Mouse (Mus musculus): ENCODE results near the gene Fam214a. TPM values are rescaled to one million over a fixed set of nuclear protein-coding genes. Genes with fewer than 3 reads are reported as not detected.

Fam214a gene
- polyA plus RNA-seq, 1 experiment from 2014 or later: 35.9 TPM

DNA sequence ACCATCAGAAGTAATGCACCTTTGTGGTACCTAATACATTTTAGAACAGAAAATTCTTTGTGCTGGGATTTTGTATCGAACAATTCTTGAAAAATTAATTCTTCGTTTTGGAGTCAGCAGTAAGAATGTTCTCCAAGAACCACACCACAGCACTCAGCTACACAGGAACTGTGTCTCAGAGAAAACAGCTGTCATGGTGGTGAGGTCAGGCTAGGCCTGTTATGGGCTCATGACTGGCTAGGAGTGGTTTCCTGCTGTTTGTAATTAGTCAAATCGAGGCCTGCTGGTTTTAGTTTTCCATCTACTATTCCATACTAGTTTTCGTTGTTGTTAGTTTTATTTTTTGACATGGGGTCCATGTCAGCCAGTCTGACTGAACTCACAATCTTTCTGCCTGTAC, 67.9 kb downstream of the Fam214a start:
- Histone ChIP-seq H3K27ac (replicated peaks; ENCODE audit: low read depth, low read length) (no peak overlapping the region), H3K4me1 (ENCODE audit: control insufficient read depth, insufficient read depth, low read length) (no peaks in the 10 kb centered on the region), H3K27me3 (ENCODE audit: control insufficient read depth, insufficient read depth, low read length) (no peaks in the 10 kb centered on the region), H3K9ac (replicated peaks; ENCODE audit: low read length) (no peak overlapping the region), H3K4me2 (ENCODE audit: low read length) (no peak overlapping the region), H3K4me3 (replicated peaks; ENCODE audit: low read depth, low read length) (no peak overlapping the region), H3K9me3 (ENCODE audit: control insufficient read depth, low read length) (no peaks in the 10 kb centered on the region), H3K36me3 (ENCODE audit: control insufficient read depth, insufficient read depth, low read length) (peaks cover 68% of the 10 kb centered on the region)
- WGBS: 90% methylated on average over 4 of the region's 4 CpGs
- no peak for DNase-seq
- ATAC-seq (ENCODE audit: low FRiP score, low TSS enrichment): no peak

DNA sequence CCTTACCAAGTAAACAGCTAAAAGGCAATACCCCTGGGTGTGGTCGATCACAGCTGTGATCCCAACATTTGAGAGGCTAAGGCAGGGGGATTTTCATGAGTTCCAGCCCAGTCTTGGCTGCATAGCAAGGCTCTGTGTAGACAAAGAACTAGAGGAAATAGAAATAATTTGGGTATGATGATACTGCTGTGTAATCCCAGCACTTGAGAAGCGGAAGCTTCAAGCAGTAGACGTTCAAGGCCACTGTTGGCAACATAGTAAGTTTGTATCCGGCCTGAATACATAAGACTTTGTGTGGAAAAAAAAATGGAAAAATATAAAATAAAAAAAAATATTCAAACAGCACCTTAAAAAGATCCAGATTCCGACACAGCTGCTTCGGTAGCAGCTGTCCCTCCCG, 69.9 kb downstream of the Fam214a start:
- Histone ChIP-seq H3K4me1 (ENCODE audit: control insufficient read depth, insufficient read depth, low read length) (no peaks in the 10 kb centered on the region), H3K27me3 (ENCODE audit: control insufficient read depth, insufficient read depth, low read length) (no peaks in the 10 kb centered on the region), H3K36me3 (ENCODE audit: control insufficient read depth, insufficient read depth, low read length) (peaks cover 60% of the 10 kb centered on the region), H3K9me3 (ENCODE audit: control insufficient read depth, low read length) (no peaks in the 10 kb centered on the region), H3K9ac (replicated peaks; ENCODE audit: low read length) (no peak overlapping the region), H3K4me3 (replicated peaks; ENCODE audit: low read depth, low read length) (no peak overlapping the region), H3K27ac (replicated peaks; ENCODE audit: low read depth, low read length) (no peak overlapping the region), H3K4me2 (ENCODE audit: low read length) (no peak overlapping the region)
- ATAC-seq (ENCODE audit: low FRiP score, low TSS enrichment) (no peak), DNase-seq (no peak)
- WGBS: 93% methylated on average over 7 of the region's 7 CpGs

DNA sequence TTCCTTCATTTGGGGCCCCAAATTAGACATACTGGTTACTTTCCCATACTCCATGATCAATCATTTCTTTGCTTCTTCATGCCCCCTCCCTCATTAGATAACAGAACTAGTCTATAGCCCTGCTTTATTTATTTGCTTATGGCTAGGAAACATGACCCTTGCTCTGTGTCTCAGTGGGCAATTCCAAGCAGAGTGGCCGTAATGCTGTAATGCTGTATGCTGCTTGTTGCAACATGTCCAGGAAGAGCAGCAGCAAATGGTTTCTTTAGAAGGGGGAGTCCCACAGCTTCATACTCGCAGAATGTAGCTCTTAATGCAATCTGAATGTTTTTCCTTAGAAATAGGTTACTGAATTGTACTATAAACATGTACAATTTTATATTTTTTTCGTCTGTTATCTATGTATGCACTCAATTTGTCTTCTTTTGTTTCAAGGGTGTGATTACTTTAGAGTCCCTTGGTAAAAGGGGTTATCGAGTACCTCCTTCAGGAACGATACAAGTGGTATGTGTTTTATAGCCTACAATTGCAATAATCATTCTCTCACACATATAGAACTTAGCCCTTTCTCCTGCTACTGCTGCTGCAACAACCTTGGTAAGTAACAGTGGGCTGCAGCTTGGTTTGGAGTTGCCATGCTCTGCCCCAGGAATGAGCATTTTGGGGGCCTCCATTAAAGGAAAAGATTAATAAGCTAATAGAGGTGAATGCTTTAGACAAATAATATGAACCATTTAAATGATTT, 70.6 kb downstream of the Fam214a start:
- Histone ChIP-seq H3K4me3 (replicated peaks; ENCODE audit: low read depth, low read length) (no peak overlapping the region), H3K27me3 (ENCODE audit: control insufficient read depth, insufficient read depth, low read length) (no peaks in the 10 kb centered on the region), H3K27ac (replicated peaks; ENCODE audit: low read depth, low read length) (no peak overlapping the region), H3K9ac (replicated peaks; ENCODE audit: low read length) (no peak overlapping the region), H3K4me1 (ENCODE audit: control insufficient read depth, insufficient read depth, low read length) (no peaks in the 10 kb centered on the region), H3K36me3 (ENCODE audit: control insufficient read depth, insufficient read depth, low read length) (peaks cover 56% of the 10 kb centered on the region), H3K4me2 (ENCODE audit: low read length) (no peak overlapping the region), H3K9me3 (ENCODE audit: control insufficient read depth, low read length) (no peaks in the 10 kb centered on the region)
- ATAC-seq (ENCODE audit: low FRiP score, low TSS enrichment) (no peak), DNase-seq (no peak)
- 88% methylated on average over 5 of the region's 5 CpGs for WGBS

DNA sequence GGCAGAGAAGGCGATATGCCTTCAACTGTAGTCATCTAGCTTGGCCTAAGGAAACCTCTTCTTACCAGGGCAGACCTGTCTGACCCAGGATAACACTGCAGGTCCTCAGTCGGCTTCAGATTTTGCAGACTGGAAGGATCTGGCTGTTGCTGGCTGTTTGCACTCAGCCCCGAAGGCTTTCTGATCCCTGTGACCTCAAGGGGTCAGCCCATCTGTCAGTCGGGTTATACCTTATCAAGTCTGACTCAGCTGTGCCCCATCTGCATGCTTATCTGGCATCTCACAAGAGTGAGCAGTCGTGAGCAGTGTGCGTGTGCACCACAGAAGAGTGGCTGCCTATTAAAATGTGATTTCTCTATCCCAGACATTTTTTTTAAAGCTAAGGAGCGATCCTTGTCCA, 71.4 kb downstream of the Fam214a start:
- no peak for DNase-seq

DNA sequence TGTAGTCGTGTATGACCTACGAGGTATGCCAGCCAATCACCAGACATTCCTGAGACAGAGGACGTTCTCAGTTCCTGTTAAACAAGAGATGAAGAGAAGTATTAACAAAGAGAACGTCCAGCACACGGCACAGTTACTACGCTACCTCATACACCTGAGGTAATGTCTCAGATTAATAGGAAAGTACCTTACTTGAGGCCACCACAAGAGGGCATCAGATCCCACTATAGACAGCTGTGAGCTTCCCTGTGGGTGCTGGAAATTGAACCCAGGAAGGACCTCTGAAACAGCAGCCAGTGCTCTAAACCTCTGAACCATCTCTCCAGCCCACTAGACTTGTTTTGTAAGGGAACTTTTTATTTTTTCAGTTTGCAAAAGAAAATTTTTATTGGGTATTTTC, 73.0 kb downstream of the Fam214a start:
- H3K9me3 ChIP-seq (ENCODE audit: control insufficient read depth, low read length): no peaks in the 10 kb centered on the region
- no peaks in the 10 kb centered on the region for H3K4me1 ChIP-seq (ENCODE audit: control insufficient read depth, insufficient read depth, low read length)
- 73% methylated on average over 6 of the region's 6 CpGs for WGBS
- H3K36me3 ChIP-seq (ENCODE audit: control insufficient read depth, insufficient read depth, low read length): peaks cover 48% of the 10 kb centered on the region
- no peaks in the 10 kb centered on the region for H3K27me3 ChIP-seq (ENCODE audit: control insufficient read depth, insufficient read depth, low read length)
- no peak overlapping the region for H3K27ac ChIP-seq (replicated peaks; ENCODE audit: low read depth, low read length)
- H3K9ac ChIP-seq (replicated peaks; ENCODE audit: low read length): no peak overlapping the region
- ATAC-seq (ENCODE audit: low FRiP score, low TSS enrichment) (no peak), DNase-seq (peak; percentile 44)
- H3K4me2 ChIP-seq (ENCODE audit: low read length): no peak overlapping the region
- no peak overlapping the region for H3K4me3 ChIP-seq (replicated peaks; ENCODE audit: low read depth, low read length)

More for the DNA sequence above, 71.4 kb downstream of the Fam214a start:
- no peak overlapping the region for H3K9ac ChIP-seq (replicated peaks; ENCODE audit: low read length)
- WGBS: 59% methylated on average over 7 of the region's 7 CpGs
- H3K36me3 ChIP-seq (ENCODE audit: control insufficient read depth, insufficient read depth, low read length): peaks cover 54% of the 10 kb centered on the region
- no peaks in the 10 kb centered on the region for H3K9me3 ChIP-seq (ENCODE audit: control insufficient read depth, low read length)
- no peaks in the 10 kb centered on the region for H3K27me3 ChIP-seq (ENCODE audit: control insufficient read depth, insufficient read depth, low read length)
- no peak for ATAC-seq (ENCODE audit: low FRiP score, low TSS enrichment)
- H3K27ac ChIP-seq (replicated peaks; ENCODE audit: low read depth, low read length): no peak overlapping the region
- no peaks in the 10 kb centered on the region for H3K4me1 ChIP-seq (ENCODE audit: control insufficient read depth, insufficient read depth, low read length)
- no peak overlapping the region for H3K4me2 ChIP-seq (ENCODE audit: low read length)
- H3K4me3 ChIP-seq (replicated peaks; ENCODE audit: low read depth, low read length): no peak overlapping the region

DNA sequence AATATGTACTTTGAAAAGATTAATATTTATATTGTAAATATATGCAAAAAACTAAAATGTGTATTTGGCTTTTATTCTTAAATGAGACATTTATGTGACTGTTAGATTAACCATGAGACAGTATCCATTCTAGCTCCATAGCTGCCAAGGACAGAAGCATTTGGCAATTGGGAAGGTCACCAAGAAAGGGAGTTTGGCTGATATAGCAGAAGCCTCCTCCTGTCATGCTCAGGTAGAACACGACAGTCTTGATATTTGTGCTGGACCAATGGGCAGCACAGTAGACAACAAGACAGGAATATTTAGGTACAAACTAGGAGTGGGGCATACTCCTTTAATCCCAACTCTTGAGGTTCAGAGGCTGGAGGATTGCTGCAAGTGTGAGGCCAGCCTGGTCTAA, 79.7 kb downstream of the Fam214a start:
- no peak overlapping the region for H3K9ac ChIP-seq (replicated peaks; ENCODE audit: low read length)
- no peak overlapping the region for H3K4me3 ChIP-seq (replicated peaks; ENCODE audit: low read depth, low read length)
- no peaks in the 10 kb centered on the region for H3K4me1 ChIP-seq (ENCODE audit: control insufficient read depth, insufficient read depth, low read length)
- H3K27ac ChIP-seq (replicated peaks; ENCODE audit: low read depth, low read length): no peak overlapping the region
- ATAC-seq (ENCODE audit: low FRiP score, low TSS enrichment) (no peak), DNase-seq (no peak)
- H3K27me3 ChIP-seq (ENCODE audit: control insufficient read depth, insufficient read depth, low read length): no peaks in the 10 kb centered on the region
- no peaks in the 10 kb centered on the region for H3K9me3 ChIP-seq (ENCODE audit: control insufficient read depth, low read length)
- 88% methylated on average over 1 of the region's 1 CpGs for WGBS
- H3K36me3 ChIP-seq (ENCODE audit: control insufficient read depth, insufficient read depth, low read length): peaks cover 33% of the 10 kb centered on the region
- H3K4me2 ChIP-seq (ENCODE audit: low read length): no peak overlapping the region

DNA sequence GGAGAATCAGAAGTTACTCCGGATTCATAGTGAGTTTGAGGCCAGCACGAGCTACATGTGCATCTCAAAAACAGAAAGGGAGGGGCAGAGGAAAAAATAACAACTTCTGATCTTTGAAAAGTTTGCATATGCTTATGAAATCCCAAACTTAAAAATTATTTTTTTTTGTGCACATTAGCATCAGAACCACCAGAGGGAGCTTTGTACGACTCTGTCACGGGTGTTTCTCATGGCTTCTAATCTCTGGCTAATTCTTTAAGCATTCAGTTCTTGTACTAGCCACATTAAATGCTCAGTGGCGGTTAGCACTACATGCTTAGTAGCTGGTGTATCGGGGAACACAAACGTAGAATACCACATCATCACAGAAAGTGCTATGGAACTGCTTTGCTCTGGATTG, 80.5 kb downstream of the Fam214a start:
- Histone ChIP-seq H3K36me3 (ENCODE audit: control insufficient read depth, insufficient read depth, low read length) (peaks cover 33% of the 10 kb centered on the region), H3K9ac (replicated peaks; ENCODE audit: low read length) (no peak overlapping the region), H3K27me3 (ENCODE audit: control insufficient read depth, insufficient read depth, low read length) (no peaks in the 10 kb centered on the region), H3K4me2 (ENCODE audit: low read length) (no peak overlapping the region), H3K4me3 (replicated peaks; ENCODE audit: low read depth, low read length) (no peak overlapping the region), H3K9me3 (ENCODE audit: control insufficient read depth, low read length) (no peaks in the 10 kb centered on the region), H3K4me1 (ENCODE audit: control insufficient read depth, insufficient read depth, low read length) (no peaks in the 10 kb centered on the region), H3K27ac (replicated peaks; ENCODE audit: low read depth, low read length) (no peak overlapping the region)
- DNase-seq (peak; percentile 69), ATAC-seq (ENCODE audit: low FRiP score, low TSS enrichment) (no peak)
- 45% methylated on average over 7 of the region's 7 CpGs for WGBS

DNA sequence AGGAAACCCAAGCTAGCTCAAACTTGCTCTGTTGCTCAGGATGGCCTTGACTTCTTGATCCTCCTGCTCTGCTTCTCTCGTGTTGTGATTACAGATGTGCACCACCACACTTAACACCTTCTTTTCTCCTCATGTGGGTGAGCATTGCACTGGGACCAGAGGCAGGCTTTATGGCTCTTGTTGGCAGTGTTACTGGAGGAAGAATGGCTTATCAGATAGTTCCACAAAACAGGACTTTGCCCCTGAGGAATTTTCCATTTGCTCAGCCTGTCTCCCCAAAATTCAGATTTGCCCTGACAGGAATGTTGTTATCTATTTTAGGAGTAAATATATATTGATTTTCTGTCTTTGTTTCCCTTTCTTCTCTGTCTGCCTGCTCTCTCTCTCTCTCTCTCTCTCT, 82.0 kb downstream of the Fam214a start:
- H3K4me3 ChIP-seq (replicated peaks; ENCODE audit: low read depth, low read length): no peak overlapping the region
- no peaks in the 10 kb centered on the region for H3K9me3 ChIP-seq (ENCODE audit: control insufficient read depth, low read length)
- 60% methylated on average over 1 of the region's 1 CpGs for WGBS
- DNase-seq (no peak), ATAC-seq (ENCODE audit: low FRiP score, low TSS enrichment) (no peak)
- no peaks in the 10 kb centered on the region for H3K27me3 ChIP-seq (ENCODE audit: control insufficient read depth, insufficient read depth, low read length)
- no peak overlapping the region for H3K4me2 ChIP-seq (ENCODE audit: low read length)
- H3K36me3 ChIP-seq (ENCODE audit: control insufficient read depth, insufficient read depth, low read length): peaks cover 24% of the 10 kb centered on the region
- no peak overlapping the region for H3K9ac ChIP-seq (replicated peaks; ENCODE audit: low read length)
- no peak overlapping the region for H3K27ac ChIP-seq (replicated peaks; ENCODE audit: low read depth, low read length)
- peaks cover 9% of the 10 kb centered on the region; the same call in 1 of the 2 replicates for H3K4me1 ChIP-seq (ENCODE audit: control insufficient read depth, insufficient read depth, low read length)

DNA sequence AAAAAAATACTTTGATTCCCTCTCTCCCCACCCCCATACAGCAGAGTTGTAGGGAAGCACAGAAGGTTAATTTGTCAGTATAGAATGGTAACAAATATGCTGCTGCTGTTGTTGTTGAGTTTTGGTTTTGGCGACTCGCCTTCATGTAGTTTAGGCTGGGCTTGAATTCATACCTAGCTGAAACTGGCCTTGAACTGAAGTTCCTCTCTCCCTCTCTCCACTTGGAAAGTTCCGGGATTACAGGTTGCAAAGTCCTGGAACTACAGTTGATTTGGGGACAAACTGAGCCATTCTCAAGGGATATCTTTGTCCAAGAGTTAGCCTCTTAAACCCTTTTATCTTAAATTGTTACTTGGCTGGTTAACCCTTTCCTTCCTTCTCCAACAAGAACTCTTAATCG, 83.3 kb downstream of the Fam214a start:
- WGBS: 79% methylated on average over 4 of the region's 4 CpGs
- ATAC-seq (ENCODE audit: low FRiP score, low TSS enrichment) (no peak), DNase-seq (no peak)
- Histone ChIP-seq H3K4me1 (ENCODE audit: control insufficient read depth, insufficient read depth, low read length) (peaks cover 12% of the 10 kb centered on the region; the same call in 1 of the 2 replicates), H3K27ac (replicated peaks; ENCODE audit: low read depth, low read length) (no peak overlapping the region), H3K9ac (replicated peaks; ENCODE audit: low read length) (no peak overlapping the region), H3K36me3 (ENCODE audit: control insufficient read depth, insufficient read depth, low read length) (peaks cover 18% of the 10 kb centered on the region), H3K4me2 (ENCODE audit: low read length) (no peak overlapping the region), H3K4me3 (replicated peaks; ENCODE audit: low read depth, low read length) (no peak overlapping the region), H3K9me3 (ENCODE audit: control insufficient read depth, low read length) (no peaks in the 10 kb centered on the region), H3K27me3 (ENCODE audit: control insufficient read depth, insufficient read depth, low read length) (no peaks in the 10 kb centered on the region)
